Mouse (Mus musculus) heart, postnatal 10 days (tissue): ENCODE measurements around the gene Smok2b. TPM values are rescaled to one million over a fixed set of nuclear protein-coding genes. Genes with fewer than 3 reads are reported as not detected.
"Not testable (repeated sequence)": the region's sequence is repeated elsewhere in the genome, so short reads cannot be mapped to it uniquely, and the experiment has no call there.

Experiments used
- DNase-seq, 2 experiments: peaks; one replicate each; pipeline ENCODE4 v3.0.0; 2021
- intact Hi-C: fragments of 180-260 bp; cut with DNase I; formaldehyde crosslinking; loops from one replicate; pipeline ENCODE4 v1.15.1; 2025
- total RNA-seq, 2 experiments: library from RNA; stranded (reverse); gene quantifications; 2 replicates each; pipeline ENCODE4 v1.2.3; 2021

Smok2b gene
- total RNA-seq, result not detected

DNA sequence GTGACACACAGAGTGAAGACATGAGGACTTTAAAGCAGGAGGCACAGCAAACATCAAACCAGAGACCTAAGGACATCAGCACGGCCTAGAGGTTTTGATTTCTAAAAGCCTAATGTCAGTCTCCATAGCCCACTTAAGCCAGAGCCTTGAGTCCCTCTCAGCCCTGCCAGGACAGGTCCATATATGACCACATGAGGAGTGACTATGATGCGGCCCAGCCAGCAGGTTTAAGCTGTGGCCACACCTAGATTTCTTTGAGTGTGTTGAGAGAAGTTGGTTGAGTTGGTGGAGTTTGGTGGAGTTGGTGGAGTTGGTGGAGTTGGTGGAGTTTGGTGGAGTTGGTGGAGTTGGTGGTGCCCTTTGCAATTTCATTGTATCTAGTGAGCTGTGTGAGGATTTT, at the start of gene Smok2b:
TSS of gene Smok2b (plus strand) at position 301 of the 400 bp plus-strand sequence.
- intact Hi-C loops, DNase-seq: not testable (repeated sequence)

DNA sequence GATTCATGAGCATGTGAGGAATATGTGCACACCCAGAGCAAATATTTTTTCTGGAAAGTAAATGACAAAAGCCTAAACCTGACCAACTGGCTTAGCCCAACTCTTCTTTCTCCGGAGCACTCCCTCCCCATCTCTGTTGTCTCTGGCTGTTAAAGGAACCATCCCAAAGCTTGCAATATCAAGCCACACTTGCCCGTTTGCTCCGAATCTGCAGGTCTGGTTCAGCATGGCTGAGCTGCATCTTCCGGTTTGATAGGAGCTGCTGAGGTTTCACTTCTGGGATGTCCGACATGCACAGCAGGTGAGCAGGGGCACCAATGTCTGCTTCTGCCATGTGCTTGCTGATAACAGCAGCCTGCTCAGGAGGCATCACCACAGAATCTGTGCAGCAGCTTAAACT, 49.6 kb upstream of the Smok2b start:
- DNase-seq, intact Hi-C loops: not testable (repeated sequence)

GRCm38 (mm10) chr17:13182712-13183111, 47.3 kb upstream of the Smok2b start:
- DNase-seq, intact Hi-C loops: not testable (repeated sequence)

DNA sequence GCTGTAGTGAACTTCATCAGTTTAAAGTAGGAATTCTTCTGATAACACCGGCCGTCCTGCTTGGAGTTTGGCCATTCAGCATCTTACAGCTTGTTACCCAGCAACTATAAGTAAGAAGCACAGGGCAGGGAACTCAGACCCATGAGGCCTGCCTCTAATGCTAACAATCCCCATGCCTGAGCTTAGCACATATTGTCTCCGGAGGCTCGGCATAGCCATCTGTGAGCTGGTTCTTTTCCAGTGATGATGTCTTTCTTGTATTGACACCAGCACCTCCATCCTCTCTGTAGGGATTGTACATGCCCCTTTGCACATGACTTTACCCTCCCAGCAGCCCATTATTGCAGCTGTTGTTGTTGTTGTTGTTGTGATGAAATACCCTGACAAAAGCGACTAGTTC, 45.5 kb upstream of the Smok2b start:
- intact Hi-C loops, DNase-seq: not testable (repeated sequence)

GRCm38 (mm10) chr17:13186541-13186940, 43.5 kb upstream of the Smok2b start:
- intact Hi-C loops, DNase-seq: not testable (repeated sequence)

DNA sequence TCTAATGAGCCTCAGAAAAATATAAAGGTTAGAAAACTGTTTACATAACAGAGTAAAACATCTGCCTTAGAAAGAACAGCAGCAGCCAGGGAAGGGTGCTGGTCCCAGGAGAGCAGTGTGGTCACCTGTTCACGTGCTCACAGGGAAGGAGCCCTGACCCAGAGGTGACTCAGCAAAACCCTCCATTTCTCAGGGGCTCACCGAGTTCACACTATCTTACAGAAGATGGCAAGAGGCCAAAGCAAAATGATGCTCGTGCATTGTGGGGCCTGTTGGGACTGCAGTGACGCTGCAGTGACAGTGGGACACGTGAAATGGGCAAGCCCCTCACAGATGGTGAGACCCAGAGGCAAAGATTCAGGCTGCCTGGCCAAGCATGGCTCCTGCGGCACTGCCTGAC, 42.4 kb upstream of the Smok2b start:
- intact Hi-C loops, DNase-seq: not testable (repeated sequence)

DNA sequence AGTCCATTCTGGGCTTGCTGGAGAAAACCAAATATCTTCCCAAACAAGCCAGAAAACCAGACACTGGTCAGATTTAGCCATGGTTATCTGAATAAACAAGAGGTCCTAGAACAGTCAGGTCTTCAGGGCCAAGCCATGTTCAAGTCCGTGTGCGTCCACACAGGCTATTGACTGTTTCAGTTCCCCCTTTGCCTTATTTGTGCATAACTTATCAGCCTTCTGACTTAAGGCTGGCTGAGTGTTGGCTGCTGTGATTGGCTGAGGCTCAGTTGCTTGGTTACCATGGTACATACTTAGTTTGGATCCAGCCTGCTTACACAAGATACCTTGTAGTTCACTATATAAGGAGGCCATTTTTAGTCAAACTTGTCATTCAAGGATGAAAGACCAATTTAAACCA, 41.2 kb upstream of the Smok2b start:
- DNase-seq, intact Hi-C loops: not testable (repeated sequence)

GRCm38 (mm10) chr17:13190836-13191583, 39.0 kb upstream of the Smok2b start:
- intact Hi-C loops, DNase-seq: not testable (repeated sequence)

DNA sequence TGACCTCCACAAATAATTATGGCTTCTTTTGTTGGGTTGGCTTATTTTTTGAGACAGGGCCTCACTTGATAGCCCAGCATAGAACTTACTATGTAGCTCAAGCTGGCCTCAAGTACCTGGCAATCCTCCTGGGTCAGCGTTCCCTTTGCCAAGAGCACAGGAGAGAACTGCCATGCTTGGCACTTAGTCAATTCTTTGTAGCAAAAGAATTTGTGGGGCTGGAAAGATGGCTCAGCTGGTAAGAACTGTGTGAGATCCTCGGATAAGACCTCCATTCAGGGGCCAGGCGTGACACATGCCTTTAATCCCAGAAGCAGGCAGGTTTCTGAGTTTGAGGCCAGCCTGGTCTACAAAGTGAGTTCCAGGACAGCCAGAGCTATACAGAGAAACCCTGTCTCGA, 33.6 kb upstream of the Smok2b start:
- intact Hi-C loops, result not testable (repeated sequence)

DNA sequence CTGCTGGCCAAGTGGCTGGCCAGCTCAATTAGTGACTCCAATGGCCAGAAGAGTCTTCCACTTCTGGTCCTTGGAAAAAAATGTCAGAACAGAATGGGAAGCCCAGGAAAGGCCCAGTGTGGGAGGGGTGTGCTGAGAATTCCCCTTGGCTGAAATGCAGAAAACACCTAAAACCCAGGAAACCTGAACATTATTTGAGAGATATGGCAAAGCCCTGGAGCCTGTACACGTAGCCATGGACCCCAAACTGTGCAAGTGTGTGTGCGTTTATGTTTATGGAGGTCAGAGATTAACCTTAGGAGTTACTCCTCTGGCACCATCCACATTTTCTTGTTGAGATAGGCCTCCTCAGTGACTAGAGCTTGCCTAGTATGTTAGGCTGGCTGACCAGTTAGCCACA, 31.2 kb upstream of the Smok2b start:
- intact Hi-C loops, DNase-seq: not testable (repeated sequence)

More for the DNA sequence above, 33.6 kb upstream of the Smok2b start:
- peak; percentile 51 to 56 for DNase-seq

- peak; percentile 22 to 27 for DNase-seq
- intact Hi-C loops, result not testable (repeated sequence)
These were observed 30.1 kb upstream of the Smok2b start for GRCm38 (mm10) chr17:13199880-13200409.

DNA sequence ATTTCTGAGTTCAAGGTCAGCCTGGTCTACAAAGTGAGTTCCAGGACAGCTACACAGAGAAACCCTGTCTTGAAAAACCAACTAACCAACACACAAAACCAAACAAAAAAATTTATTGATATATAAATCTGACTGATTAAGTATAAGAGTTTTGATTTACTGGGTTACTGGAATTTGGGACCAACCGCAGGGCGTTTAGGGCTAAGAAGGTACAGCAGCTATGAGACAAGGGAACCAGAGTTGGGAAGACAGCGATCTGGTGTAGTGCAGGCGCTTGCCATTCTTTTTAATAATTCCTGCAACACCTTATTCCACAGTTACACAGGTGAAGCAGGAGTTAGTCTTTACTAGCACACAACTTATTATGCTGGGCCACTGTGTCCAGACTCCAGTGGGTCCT, 28.5 kb upstream of the Smok2b start:
- intact Hi-C loops, DNase-seq: not testable (repeated sequence)

- intact Hi-C loops, DNase-seq: not testable (repeated sequence)
These were observed 27.5 kb upstream of the Smok2b start for GRCm38 (mm10) chr17:13202453-13203107.

DNA sequence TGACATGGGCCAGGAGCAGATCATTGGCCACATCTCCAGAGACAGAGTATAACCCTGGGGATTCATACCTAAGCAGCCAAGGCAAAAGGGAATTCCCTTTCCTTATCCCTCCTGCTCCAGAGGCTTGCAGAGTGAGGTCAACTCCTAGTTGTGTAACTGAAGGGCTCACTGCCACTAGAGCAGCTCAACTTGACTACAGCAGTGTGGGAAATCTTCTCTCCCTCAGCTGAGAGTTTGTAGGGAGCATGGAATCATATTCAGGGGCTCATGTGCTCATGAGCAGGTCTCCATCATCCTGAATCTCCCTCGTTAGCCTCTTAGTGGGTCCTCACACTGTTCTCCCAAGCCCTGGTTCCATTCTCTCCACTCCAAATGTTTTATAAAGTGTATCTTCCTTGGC, 24.8 kb upstream of the Smok2b start:
- peak in 1 of 2 experiments; percentile 18 for DNase-seq
- intact Hi-C loops, result not testable (repeated sequence)

DNA sequence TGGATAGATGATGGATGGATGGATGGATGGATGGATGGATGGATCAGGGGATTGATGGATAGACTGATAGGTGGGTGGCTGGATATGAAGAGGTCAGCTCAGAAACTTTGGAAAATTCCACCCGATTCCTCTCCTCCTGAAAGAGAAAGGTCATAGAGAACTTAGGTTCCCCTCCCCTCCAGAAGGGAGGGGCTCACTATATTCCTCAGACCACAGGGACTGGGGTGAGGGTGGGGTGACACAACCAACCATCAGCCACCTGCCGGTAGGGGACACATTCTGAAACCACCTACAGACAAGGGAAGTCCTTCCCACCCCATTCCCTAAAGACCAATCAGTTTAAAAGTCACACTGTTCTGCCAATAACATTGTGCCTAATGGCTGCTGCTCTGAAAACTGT, 23.6 kb upstream of the Smok2b start:
- intact Hi-C loops, result no loop called here

GRCm38 (mm10) chr17:13208460-13208859, 21.6 kb upstream of the Smok2b start:
- DNase-seq, intact Hi-C loops: not testable (repeated sequence)

More for the DNA sequence above, 23.6 kb upstream of the Smok2b start:
- no peak for DNase-seq

GRCm38 (mm10) chr17:13212136-13212850, 17.8 kb upstream of the Smok2b start:
- peak; percentile 68 to 76 for DNase-seq
- intact Hi-C loops, result no loop called here

DNA sequence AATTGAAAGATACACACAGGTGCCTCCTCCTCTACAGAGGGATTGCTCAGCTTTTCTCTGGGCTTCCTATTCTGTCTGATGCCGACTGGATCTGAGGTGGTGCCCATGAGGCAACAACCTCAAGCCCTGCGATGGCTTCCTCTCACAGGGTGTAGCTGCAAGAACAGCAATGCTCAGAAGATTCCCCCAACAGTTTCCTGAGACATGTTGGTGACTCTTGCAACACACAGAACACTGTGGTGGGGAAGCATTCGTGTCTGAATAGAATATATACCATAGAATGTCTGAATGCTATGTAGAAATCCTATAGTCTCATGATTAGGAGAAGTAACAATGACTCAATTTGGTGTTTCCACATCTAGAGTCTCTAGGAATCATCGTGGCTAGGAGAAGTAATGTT, 15.9 kb upstream of the Smok2b start:
- intact Hi-C loops, result no loop called here
- DNase-seq, result no peak

GRCm38 (mm10) chr17:13215595-13215994, 14.5 kb upstream of the Smok2b start:
- DNase-seq, result peak; percentile 13 to 37
- intact Hi-C loops, result no loop called here

GRCm38 (mm10) chr17:13220888-13221287, 9.2 kb upstream of the Smok2b start, which contains the start of gene Smok2a:
Smok2a (plus strand) TSS chr17:13221188.
- intact Hi-C loops, result no loop called here

DNA sequence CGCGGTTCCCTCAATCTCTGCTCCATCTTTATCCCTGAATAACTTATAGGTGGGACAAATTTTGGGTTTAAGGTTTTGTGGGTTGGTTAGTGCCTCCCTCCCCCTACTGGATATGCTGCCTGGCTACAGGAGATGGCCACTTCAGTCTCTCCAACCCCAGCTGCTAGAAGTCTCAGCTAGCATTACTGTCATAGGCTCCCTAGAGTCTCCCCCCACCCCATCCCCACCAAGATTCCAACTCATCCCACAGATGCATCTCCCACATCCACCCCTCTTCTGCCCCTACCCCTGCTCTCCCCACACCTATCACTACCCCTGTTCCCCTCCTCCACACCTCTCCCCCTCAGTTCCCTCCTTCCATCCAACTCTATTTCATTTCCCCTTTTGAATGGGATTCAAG, 8.1 kb upstream of the Smok2b start:
- intact Hi-C loops, DNase-seq: not testable (repeated sequence)

More at GRCm38 (mm10) chr17:13220888-13221287, 9.2 kb upstream of the Smok2b start, which contains the start of gene Smok2a:
- no peak for DNase-seq
